Mouse (Mus musculus) heart, adult 2 months (tissue): Measurements from ENCODE around the gene Mapre3. TPM values are rescaled to one million over a fixed set of nuclear protein-coding genes. Genes with fewer than 3 reads are reported as not detected.

Experiments used
- DNase-seq, 2 experiments: peaks; one replicate each; pipeline ENCODE4 v3.0.0; 2021
- H3K27ac ChIP-seq: fragments of 200-600 bp; 2 replicates; pipeline ENCODE4 v1.8.1; 2022
- H3K27me3 ChIP-seq: fragments of 200-500 bp; 2 replicates; pipeline ENCODE4 v1.6.1; 2012; ENCODE audit warnings: mild to moderate bottlenecking, low read length, inconsistent platforms, mixed read lengths; ENCODE audit not compliant: control insufficient read depth, insufficient read depth
- H3K36me3 ChIP-seq: fragments of 200-500 bp; 2 replicates; pipeline ENCODE4 v1.6.1; 2012; ENCODE audit warnings: low read length, inconsistent platforms; ENCODE audit not compliant: control insufficient read depth, insufficient read depth
- H3K4me1 ChIP-seq: fragments of 200-500 bp; 2 replicates; pipeline ENCODE4 v1.6.1; 2011; ENCODE audit warnings: low read length; ENCODE audit not compliant: control insufficient read depth, insufficient read depth
- H3K4me3 ChIP-seq: fragments of 200-600 bp; 2 replicates; pipeline ENCODE4 v1.8.1; 2022
- H3K79me2 ChIP-seq: fragments of 200-500 bp; replicated peaks from 2 replicates; pipeline ENCODE4 v1.6.1; 2012; ENCODE audit warnings: mild to moderate bottlenecking, inconsistent platforms, low read length, moderate library complexity, mixed read lengths; ENCODE audit not compliant: control insufficient read depth, insufficient read depth
- H3K9ac ChIP-seq: fragments of 200-500 bp; 2 replicates; pipeline ENCODE4 v1.6.1; 2012; ENCODE audit warnings: low read depth, mild to moderate bottlenecking, control low read depth, inconsistent platforms, low read length, mixed read lengths
- CTCF ChIP-seq: fragments of 200-600 bp; IDR thresholded peaks from 2 replicates; pipeline ENCODE4 v1.8.1; 2022; ENCODE audit warnings: antibody characterized with exemption, mild to moderate bottlenecking, moderate library complexity
- EP300 ChIP-seq: fragments of 200-500 bp; IDR thresholded peaks from 2 replicates; pipeline ENCODE4 v1.6.1; 2011; ENCODE audit warnings: low read depth, low read length, control low read depth; ENCODE audit not compliant: insufficient read depth
- POLR2A ChIP-seq: fragments of 200-500 bp; IDR thresholded peaks from 2 replicates; pipeline ENCODE4 v1.6.1; 2011; ENCODE audit warnings: mild to moderate bottlenecking, low read depth, low read length, control low read depth; ENCODE audit not compliant: insufficient read depth
- WGBS: fragments of 180-500 bp; shearing (Covaris S2); methylation state at CpG from one replicate; pipeline ENCODE4 v1.1.7; 2018; 5-methylcytosine and 5-hydroxymethylcytosine counted together
- intact Hi-C: fragments of 180-260 bp; cut with DNase I; formaldehyde crosslinking; loops from one replicate; pipeline ENCODE4 v1.15.1; 2025
- polyA plus RNA-seq: library from polyadenylated mRNA; depleted of rRNA; stranded (reverse); fragments of >200 nt; gene quantifications from 2 replicates; pipeline ENCODE4 v1.2.3, GENCODE M21; 2012
- total RNA-seq, 2 experiments: library from RNA; stranded (reverse); gene quantifications; 2 replicates each; pipeline ENCODE4 v1.2.3; 2021

The Mapre3 gene
- total and polyA plus RNA-seq, 3 experiments = 36.5 to 52.8 (median 38.2) TPM

GRCm38 (mm10) chr5:30816261-30816791 lies 1.9 kb downstream of the Mapre3 start:
- H3K27ac ChIP-seq = no peak overlapping the region
- no peaks in the 10 kb centered on the region for H3K36me3 ChIP-seq
- TF ChIP-seq POLR2A (no peak), CTCF (no peak), EP300 (no peak)
- WGBS = 36% methylated on average over 8 of the region's 8 CpGs
- no peak overlapping the region for H3K9ac ChIP-seq
- intact Hi-C loops = loop anchor here (2.0 kb wide), 1 partner anchor 50 kb away; no protein-coding TSS in a partner anchor
- DNase-seq = peak; percentile 50 to 55
- no peaks in the 10 kb centered on the region for H3K27me3 ChIP-seq
- no peaks in the 10 kb centered on the region; the same call in 1 of the 2 replicates for H3K79me2 ChIP-seq
- peaks cover 6% of the 10 kb centered on the region for H3K4me1 ChIP-seq
- no peak overlapping the region for H3K4me3 ChIP-seq

GRCm38 (mm10) chr5:30818758-30819309 lies 4.4 kb downstream of the Mapre3 start:
- no peak overlapping the region for H3K4me3 ChIP-seq
- no peak overlapping the region for H3K27ac ChIP-seq
- H3K4me1 ChIP-seq = peaks cover 11% of the 10 kb centered on the region
- no peak for TF ChIP-seq EP300
- no peak for TF ChIP-seq CTCF
- TF ChIP-seq POLR2A = no peak
- no peak for DNase-seq
- intact Hi-C loops = no loop called here
- peaks cover 3% of the 10 kb centered on the region; the same call in 1 of the 2 replicates for H3K79me2 ChIP-seq
- WGBS = 87% methylated on average over 8 of the region's 8 CpGs
- no peaks in the 10 kb centered on the region; the same call in 1 of the 2 replicates for H3K36me3 ChIP-seq
- H3K27me3 ChIP-seq = no peaks in the 10 kb centered on the region
- no peak overlapping the region for H3K9ac ChIP-seq

- 52% methylated on average over 5 of the region's 5 CpGs for WGBS
- no peak for DNase-seq
- Histone ChIP-seq H3K27me3 (no peaks in the 10 kb centered on the region), H3K79me2 (peaks cover 3% of the 10 kb centered on the region; the same call in 1 of the 2 replicates), H3K4me1 (peaks cover 7% of the 10 kb centered on the region; the same call in 1 of the 2 replicates), H3K4me3 (no peak overlapping the region), H3K9ac (no peak overlapping the region), H3K27ac (no peak overlapping the region), H3K36me3 (no peaks in the 10 kb centered on the region; the same call in 1 of the 2 replicates)
- intact Hi-C loops = no loop called here
- no peak for TF ChIP-seq EP300
- no peak for TF ChIP-seq CTCF
- no peak for TF ChIP-seq POLR2A
Observed at GRCm38 (mm10) chr5:30822689-30823088, 8.2 kb downstream of the Mapre3 start.

- intact Hi-C loops = no loop called here
- no peak overlapping the region for H3K27ac ChIP-seq
- peaks cover 7% of the 10 kb centered on the region; the same call in 1 of the 2 replicates for H3K4me1 ChIP-seq
- H3K36me3 ChIP-seq = no peaks in the 10 kb centered on the region; the same call in 1 of the 2 replicates
- no peak overlapping the region for H3K4me3 ChIP-seq
- no peaks in the 10 kb centered on the region for H3K27me3 ChIP-seq
- WGBS = 61% methylated on average over 3 of the region's 3 CpGs
- DNase-seq = no peak
- H3K9ac ChIP-seq = no peak overlapping the region
- H3K79me2 ChIP-seq = peaks cover 3% of the 10 kb centered on the region; the same call in 1 of the 2 replicates
- TF ChIP-seq POLR2A (no peak), EP300 (no peak), CTCF (no peak)
Observed at GRCm38 (mm10) chr5:30823091-30823490, 8.7 kb downstream of the Mapre3 start.

- Histone ChIP-seq H3K4me1 (peaks cover 7% of the 10 kb centered on the region; the same call in 1 of the 2 replicates), H3K9ac (no peak overlapping the region), H3K79me2 (peaks cover 3% of the 10 kb centered on the region; the same call in 1 of the 2 replicates), H3K36me3 (no peaks in the 10 kb centered on the region; the same call in 1 of the 2 replicates), H3K27ac (no peak overlapping the region), H3K4me3 (no peak overlapping the region), H3K27me3 (no peaks in the 10 kb centered on the region)
- no peak for DNase-seq
- 90% methylated on average over 11 of the region's 11 CpGs for WGBS
- TF ChIP-seq CTCF (no peak), POLR2A (no peak), EP300 (no peak)
- intact Hi-C loops = no loop called here
Observed at GRCm38 (mm10) chr5:30824124-30824988, 9.9 kb downstream of the Mapre3 start.
